Mouse (Mus musculus) liver, adult 2 months (tissue): ENCODE results near the gene Zfp423. TPM values are rescaled to one million over a fixed set of nuclear protein-coding genes. Genes with fewer than 3 reads are reported as not detected.
A peak's percentile ranks its signal among the peaks of the same experiment; 100 is the strongest.

Source experiments
- DNase-seq: peaks from one replicate; pipeline ENCODE4 v3.0.0-alpha.2; 2011; ENCODE audit warnings: low read depth, low spot score; ENCODE audit errors: extremely low read depth
- H3K27ac ChIP-seq: fragments of 200-500 bp; replicated peaks from 2 replicates; pipeline ENCODE4 v1.5.1; 2012; ENCODE audit warnings: low read depth, mild to moderate bottlenecking, control low read depth, inconsistent platforms, low read length; ENCODE audit not compliant: insufficient read depth
- H3K27me3 ChIP-seq: fragments of 200-500 bp; 2 replicates; pipeline ENCODE4 v1.6.1; 2012; ENCODE audit warnings: mild to moderate bottlenecking, moderate library complexity, low read length, inconsistent platforms; ENCODE audit not compliant: control insufficient read depth, insufficient read depth
- H3K36me3 ChIP-seq: fragments of 200-500 bp; 2 replicates; pipeline ENCODE4 v1.6.1; 2012; ENCODE audit warnings: low read length, inconsistent platforms; ENCODE audit not compliant: control insufficient read depth, insufficient read depth
- H3K4me1 ChIP-seq: fragments of 200-500 bp; 2 replicates; pipeline ENCODE4 v1.6.1; 2011; ENCODE audit warnings: low read length; ENCODE audit not compliant: control insufficient read depth, insufficient read depth
- H3K4me3 ChIP-seq: fragments of 200-500 bp; 2 replicates; pipeline ENCODE4 v1.5.1; 2011; ENCODE audit warnings: low read depth, mild to moderate bottlenecking, control low read depth, low read length, moderate library complexity; ENCODE audit not compliant: insufficient read depth
- H3K79me2 ChIP-seq: fragments of 200-500 bp; 2 replicates; pipeline ENCODE4 v1.6.1; 2012; ENCODE audit warnings: inconsistent platforms, mild to moderate bottlenecking, low read length, moderate library complexity; ENCODE audit not compliant: control insufficient read depth, insufficient read depth
- H3K9ac ChIP-seq: fragments of 200-500 bp; 2 replicates; pipeline ENCODE4 v1.6.1; 2012; ENCODE audit warnings: low read depth, mild to moderate bottlenecking, control low read depth, inconsistent platforms, low read length
- CTCF ChIP-seq: fragments of 200-500 bp; IDR thresholded peaks from 2 replicates; pipeline ENCODE4 v1.5.1; 2011; ENCODE audit warnings: low read depth, low read length, control low read depth
- POLR2A ChIP-seq: fragments of 200-500 bp; IDR thresholded peaks from 2 replicates; pipeline ENCODE4 v1.6.1; 2011; ENCODE audit warnings: low read length, control low read depth; ENCODE audit not compliant: insufficient read depth; ENCODE audit errors: extremely low read depth
- WGBS: fragments of 180-500 bp; shearing (Covaris S2); methylation state at CpG from one replicate; pipeline ENCODE4 v1.1.7; 2018; 5-methylcytosine and 5-hydroxymethylcytosine counted together
- polyA plus RNA-seq: library from polyadenylated mRNA; depleted of rRNA; stranded (reverse); fragments of >200 nt; gene quantifications from 2 replicates; pipeline ENCODE4 v1.2.3, GENCODE M21; 2012
- total RNA-seq: library from RNA; depleted of rRNA; stranded (reverse); fragments of >200 nt; gene quantifications from 2 replicates; pipeline ENCODE4 v1.2.3, GENCODE M21; 2014

Zfp423 gene
- total and polyA plus RNA-seq, 2 experiments, result 0.18 to 0.31 TPM

- 66% methylated on average over 8 of the region's 8 CpGs for WGBS
- Histone ChIP-seq H3K79me2 (no peaks in the 10 kb centered on the region), H3K36me3 (no peaks in the 10 kb centered on the region), H3K27ac (no peak overlapping the region), H3K27me3 (no peaks in the 10 kb centered on the region), H3K4me3 (no peak overlapping the region), H3K4me1 (no peaks in the 10 kb centered on the region), H3K9ac (no peak overlapping the region)
- no peak for TF ChIP-seq CTCF
- TF ChIP-seq POLR2A, result no peak
- DNase-seq, result no peak
Measured at GRCm38 (mm10) chr8:87933752-87934151, 25.6 kb downstream of the Zfp423 start.

DNA sequence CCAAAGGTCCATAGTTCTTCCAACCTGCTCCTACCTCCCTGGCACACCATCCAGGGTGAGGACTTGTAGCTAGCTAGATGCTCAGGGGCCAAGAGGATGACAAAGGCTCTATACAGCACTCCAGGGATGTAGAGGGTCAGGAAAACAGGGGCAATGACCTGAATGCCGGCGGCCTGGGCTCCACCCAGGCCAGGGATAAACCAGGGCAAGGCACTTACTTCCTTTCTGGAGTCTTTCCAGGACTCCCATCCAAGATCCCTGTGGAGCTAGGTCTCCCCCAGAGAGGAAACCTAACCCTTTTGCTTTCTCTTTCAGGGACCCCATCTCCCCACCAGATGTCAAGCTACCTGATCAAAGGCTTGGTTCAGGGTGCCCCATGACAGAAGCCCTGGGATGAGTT is 30.5 kb downstream of the Zfp423 start:
- Histone ChIP-seq H3K4me3 (no peak overlapping the region), H3K79me2 (no peaks in the 10 kb centered on the region), H3K9ac (no peak overlapping the region), H3K4me1 (peaks cover 2% of the 10 kb centered on the region; the same call in 1 of the 2 replicates), H3K27me3 (no peaks in the 10 kb centered on the region), H3K27ac (no peak overlapping the region), H3K36me3 (no peaks in the 10 kb centered on the region)
- no peak for TF ChIP-seq POLR2A
- no peak for TF ChIP-seq CTCF
- 60% methylated on average over 2 of the region's 2 CpGs for WGBS
- peak; percentile 5 for DNase-seq

DNA sequence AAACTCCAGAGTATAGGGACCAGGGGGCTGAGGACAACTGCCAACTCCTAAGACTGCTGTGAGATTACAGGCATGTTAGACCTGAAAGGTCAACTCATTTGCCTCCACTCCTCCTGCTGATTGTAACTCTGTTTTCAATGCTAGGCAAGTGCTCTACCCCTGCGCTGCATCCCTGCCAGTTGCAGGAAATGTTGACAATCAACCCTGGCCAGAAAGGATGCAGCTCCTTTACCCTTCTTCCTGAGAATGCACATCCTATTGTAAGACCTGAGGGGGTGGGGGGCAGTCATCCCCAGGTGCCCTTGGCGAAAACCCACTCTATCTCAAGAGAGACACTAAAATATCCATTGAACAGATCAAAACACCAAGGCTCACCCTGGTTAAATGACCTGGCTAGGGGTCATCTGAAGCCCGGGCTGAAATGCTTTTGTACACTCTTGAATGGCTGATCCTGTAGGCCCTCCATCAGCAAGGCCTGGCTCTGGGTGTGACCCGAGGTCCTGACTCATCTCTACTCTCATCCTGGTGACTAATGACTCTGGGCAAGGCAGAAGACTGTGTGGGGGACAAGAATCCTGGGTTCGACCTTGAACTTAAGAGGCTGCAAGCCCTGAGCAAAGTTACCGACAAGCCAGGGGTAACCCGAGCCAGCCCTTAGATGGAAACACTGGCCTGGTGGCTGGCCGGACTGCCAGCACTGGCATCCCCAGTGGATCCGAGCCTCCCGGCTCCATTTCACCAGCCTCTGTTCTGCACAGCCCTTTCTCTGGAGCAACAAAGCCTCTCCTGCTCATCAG is 32.2 kb downstream of the Zfp423 start:
- no peak overlapping the region for H3K27ac ChIP-seq
- no peaks in the 10 kb centered on the region for H3K27me3 ChIP-seq
- no peaks in the 10 kb centered on the region for H3K36me3 ChIP-seq
- no peak overlapping the region for H3K4me3 ChIP-seq
- TF ChIP-seq POLR2A, result no peak
- H3K79me2 ChIP-seq, result no peaks in the 10 kb centered on the region
- 74% methylated on average over 10 of the region's 10 CpGs for WGBS
- DNase-seq, result no peak
- peaks cover 2% of the 10 kb centered on the region; the same call in 1 of the 2 replicates for H3K4me1 ChIP-seq
- no peak overlapping the region for H3K9ac ChIP-seq

DNA sequence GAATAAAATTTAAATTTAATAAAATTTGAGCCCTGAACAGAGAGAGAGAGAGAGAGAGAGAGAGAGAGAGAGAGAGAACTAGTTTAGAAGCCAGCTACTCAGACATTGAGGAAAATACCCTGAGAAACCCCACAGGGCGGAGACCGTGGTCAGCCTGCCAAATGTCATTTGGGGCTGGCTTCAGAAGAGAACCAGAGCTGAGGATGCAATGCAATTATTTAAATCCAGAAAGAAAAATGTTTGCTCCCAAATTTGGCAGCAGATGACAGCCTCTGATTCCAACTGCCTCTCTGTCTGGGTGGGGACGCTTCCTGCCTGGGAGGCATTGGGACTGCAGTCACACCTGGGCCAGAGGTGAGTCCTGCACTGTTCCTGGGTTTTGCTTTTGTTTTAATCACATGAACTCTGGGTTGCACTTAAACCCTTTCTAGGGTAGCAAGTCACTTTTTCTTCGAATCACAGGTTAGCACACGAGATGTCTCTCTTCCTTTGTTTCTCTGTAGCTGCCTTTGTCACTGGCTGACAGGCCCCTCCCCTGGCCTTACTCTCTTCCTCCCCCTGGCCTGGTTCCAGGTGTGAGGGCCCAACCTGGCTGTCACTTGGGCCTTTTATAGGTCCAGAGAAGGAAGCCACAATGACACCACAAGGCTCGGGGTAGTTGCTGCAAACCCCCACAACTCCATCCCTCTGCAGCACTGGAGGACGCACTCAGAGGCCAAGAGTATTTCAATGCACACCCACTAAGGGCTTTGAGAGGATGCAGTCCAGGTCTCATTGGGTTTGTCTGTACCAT is 33.1 kb downstream of the Zfp423 start:
- WGBS, result 77% methylated on average over 7 of the region's 7 CpGs
- no peaks in the 10 kb centered on the region for H3K27me3 ChIP-seq
- no peak for DNase-seq
- no peaks in the 10 kb centered on the region for H3K36me3 ChIP-seq
- no peak overlapping the region for H3K9ac ChIP-seq
- no peak overlapping the region for H3K4me3 ChIP-seq
- H3K4me1 ChIP-seq, result peaks cover 2% of the 10 kb centered on the region; the same call in 1 of the 2 replicates
- no peaks in the 10 kb centered on the region for H3K79me2 ChIP-seq
- no peak overlapping the region for H3K27ac ChIP-seq
- no peak for TF ChIP-seq CTCF
- TF ChIP-seq POLR2A, result no peak

GRCm38 (mm10) chr8:87922936-87923335 is 36.5 kb downstream of the Zfp423 start:
- TF ChIP-seq CTCF (no peak), POLR2A (no peak)
- no peak overlapping the region for H3K9ac ChIP-seq
- WGBS, result 83% methylated on average over 6 of the region's 6 CpGs
- H3K4me1 ChIP-seq, result no peaks in the 10 kb centered on the region; the same call in 1 of the 2 replicates
- H3K27me3 ChIP-seq, result no peaks in the 10 kb centered on the region
- H3K36me3 ChIP-seq, result no peaks in the 10 kb centered on the region
- DNase-seq, result no peak
- no peak overlapping the region for H3K27ac ChIP-seq
- no peak overlapping the region for H3K4me3 ChIP-seq
- no peaks in the 10 kb centered on the region for H3K79me2 ChIP-seq
